Mouse (Mus musculus): Measurements from ENCODE around the gene Gm7544. TPM values are rescaled to one million over a fixed set of nuclear protein-coding genes. Genes with fewer than 3 reads are reported as not detected.
"Not testable (repeated sequence)": the region's sequence is repeated elsewhere in the genome, so short reads cannot be mapped to it uniquely, and the experiment has no call there.

The Gm7544 gene
- polyA plus RNA-seq (2011; ENCODE audit: insufficient read depth, insufficient read length, low replicate concordance, missing spikeins): not detected in 2 replicates

DNA sequence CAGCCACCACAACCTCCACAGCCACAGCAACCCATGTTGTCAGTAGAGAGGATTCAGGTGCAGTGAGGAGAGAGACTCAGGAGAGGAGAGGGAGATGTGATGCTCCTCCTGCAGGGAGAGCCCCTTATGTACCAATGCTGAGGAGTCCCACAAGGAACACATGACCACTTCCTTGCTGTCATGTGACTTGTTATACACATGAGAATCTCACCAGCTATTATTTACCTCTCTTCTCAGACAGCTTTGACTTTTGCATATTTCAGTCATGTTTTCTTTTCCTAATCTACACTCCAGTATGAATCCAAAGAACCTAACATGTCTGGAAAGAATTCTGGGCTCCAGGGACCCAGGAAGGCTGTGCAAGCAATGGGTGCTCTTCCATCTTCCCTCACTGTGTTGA, at the start of gene Gm7544:
Gm7544 (minus strand) TSS at position 101 of the 400 bp plus-strand sequence.
- not testable (repeated sequence) for H3K4me1 ChIP-seq (ENCODE audit: control insufficient read depth, insufficient read depth, low read length); H3K27ac ChIP-seq (ENCODE audit: control insufficient read depth, insufficient read depth, low read depth, low read length, poor library complexity); H3K4me3 ChIP-seq (replicated peaks; ENCODE audit: control insufficient read depth, low read depth, low read length)

DNA sequence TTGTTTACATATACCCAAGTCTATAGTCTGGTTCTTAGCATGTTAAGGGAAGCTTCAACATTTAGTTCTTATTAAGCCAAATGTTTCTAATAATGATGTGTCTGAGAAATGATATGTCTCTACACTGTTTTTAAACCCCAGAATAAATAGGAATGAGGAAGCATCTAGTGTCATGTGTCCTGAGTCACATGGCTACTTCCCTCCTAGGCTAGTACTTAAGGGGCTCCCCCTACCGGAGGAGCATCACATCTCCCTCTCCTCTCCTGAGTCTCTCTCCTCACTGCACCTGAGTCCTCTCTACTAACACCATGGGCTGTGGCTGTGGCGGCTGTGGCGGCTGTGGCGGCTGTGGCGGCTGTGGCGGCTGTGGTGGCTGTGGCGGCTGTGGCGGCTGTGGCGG, 44.5 kb upstream of the Gm7544 start, which contains the start of gene Gm47959:
Gm47959 (plus strand) TSS at position 243 of the 400 bp plus-strand sequence.
- not testable (repeated sequence) for H3K4me3 ChIP-seq (replicated peaks; ENCODE audit: control insufficient read depth, low read depth, low read length); H3K27ac ChIP-seq (ENCODE audit: control insufficient read depth, insufficient read depth, low read depth, low read length, poor library complexity); H3K4me1 ChIP-seq (ENCODE audit: control insufficient read depth, insufficient read depth, low read length)
- 94% methylated on average over 9 of the region's 9 CpGs for WGBS

DNA sequence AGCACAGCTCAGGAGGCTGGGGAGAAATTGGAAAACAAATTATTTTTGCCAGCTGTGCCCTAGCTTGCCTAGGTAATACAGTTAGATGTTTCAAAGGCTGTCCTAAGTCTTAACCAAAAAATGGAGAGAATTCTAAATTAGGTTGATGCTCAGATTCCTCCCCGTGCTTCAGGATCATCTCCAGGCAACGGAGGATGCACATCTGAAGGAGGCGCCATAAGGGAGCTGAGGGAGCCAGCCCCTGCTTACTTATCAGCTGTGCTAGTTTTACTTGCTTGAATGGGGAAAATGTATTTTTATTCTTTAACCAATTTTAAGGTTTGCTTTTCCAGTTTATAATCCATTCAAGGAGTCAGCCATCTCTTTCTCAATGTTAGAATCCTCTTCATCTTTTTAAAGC, 38.1 kb upstream of the Gm7544 start:
- H3K27ac ChIP-seq (ENCODE audit: control insufficient read depth, insufficient read depth, low read depth, low read length, poor library complexity): no peak overlapping the region
- H3K4me1 ChIP-seq (ENCODE audit: control insufficient read depth, insufficient read depth, low read length): no peaks in the 10 kb centered on the region
- TF ChIP-seq CTCF (IDR thresholded peaks at IDR 0.05; ENCODE audit: control insufficient read depth, insufficient read depth, low read length) (no peak), POLR2A (IDR thresholded peaks at IDR 0.05; ENCODE audit: borderline replicate concordance, control insufficient read depth, low read depth, low read length) (no peak)
- 77% methylated on average over 3 of the region's 3 CpGs for WGBS
- no peak overlapping the region for H3K4me3 ChIP-seq (replicated peaks; ENCODE audit: control insufficient read depth, low read depth, low read length)

DNA sequence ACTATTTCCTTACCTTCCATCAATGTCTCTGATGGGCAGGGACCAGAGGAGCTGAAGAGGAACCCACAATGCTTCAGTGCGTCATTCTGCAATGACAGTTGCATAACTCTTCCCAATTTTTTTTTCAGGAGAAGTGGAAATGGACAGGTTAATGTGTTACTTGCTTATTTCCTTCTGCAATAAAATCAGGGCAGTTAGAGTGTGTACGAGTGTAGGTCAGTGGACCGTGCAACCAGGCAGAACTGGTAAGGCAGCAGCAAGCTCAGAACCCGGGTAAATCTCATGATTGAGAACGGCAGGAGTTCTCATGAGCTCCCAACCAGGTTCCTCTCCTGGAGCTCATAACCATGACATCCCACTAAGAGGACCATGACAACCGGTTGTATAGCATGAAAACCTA, 36.3 kb upstream of the Gm7544 start:
- 75% methylated on average over 6 of the region's 6 CpGs for WGBS
- Histone ChIP-seq H3K4me3 (replicated peaks; ENCODE audit: control insufficient read depth, low read depth, low read length) (no peak overlapping the region), H3K4me1 (ENCODE audit: control insufficient read depth, insufficient read depth, low read length) (no peaks in the 10 kb centered on the region), H3K27ac (ENCODE audit: control insufficient read depth, insufficient read depth, low read depth, low read length, poor library complexity) (no peak overlapping the region)
- TF ChIP-seq CTCF (IDR thresholded peaks at IDR 0.05; ENCODE audit: control insufficient read depth, insufficient read depth, low read length): no peak
- TF ChIP-seq POLR2A (IDR thresholded peaks at IDR 0.05; ENCODE audit: borderline replicate concordance, control insufficient read depth, low read depth, low read length): no peak

DNA sequence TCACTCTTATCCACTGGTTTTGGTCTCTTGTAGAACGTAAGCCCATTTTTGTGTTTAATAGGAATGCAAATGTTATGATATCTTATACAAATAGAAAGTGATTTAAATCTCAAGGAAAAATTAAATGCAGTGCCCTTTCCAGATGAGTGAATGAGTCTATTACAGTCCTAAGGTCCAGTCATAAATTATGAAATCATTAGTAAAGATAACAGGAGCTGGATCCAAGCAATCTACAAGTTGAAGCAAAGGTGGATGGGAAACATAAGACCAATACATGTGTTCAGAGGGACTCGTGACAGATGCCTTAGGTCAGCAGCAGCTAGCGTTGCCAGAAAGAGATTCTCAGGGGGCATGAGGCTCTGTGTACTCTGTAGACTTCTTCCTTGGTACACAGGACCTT, 35.8 kb upstream of the Gm7544 start:
- 73% methylated on average over 3 of the region's 3 CpGs for WGBS
- no peaks in the 10 kb centered on the region for H3K4me1 ChIP-seq (ENCODE audit: control insufficient read depth, insufficient read depth, low read length)

DNA sequence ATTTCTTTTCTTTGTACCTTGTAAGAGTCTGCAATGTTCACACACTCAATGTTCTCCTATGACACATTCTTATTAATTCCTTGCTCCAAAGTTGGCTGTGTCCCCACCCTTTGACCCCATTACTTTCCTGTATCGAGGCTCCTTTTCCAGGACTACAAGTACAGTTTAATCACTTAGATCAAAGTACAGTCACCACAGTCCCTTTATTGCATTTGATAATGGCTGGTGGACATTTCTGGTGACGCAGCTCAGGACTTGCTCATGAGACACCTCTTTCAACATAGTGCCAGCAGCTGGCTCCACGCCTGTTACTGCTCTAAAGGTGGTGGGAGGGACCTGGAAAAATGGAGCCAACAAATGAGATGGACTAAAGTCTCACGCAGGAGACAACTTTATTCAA, 35.2 kb upstream of the Gm7544 start:
- no peak overlapping the region for H3K4me3 ChIP-seq (replicated peaks; ENCODE audit: control insufficient read depth, low read depth, low read length)
- H3K4me1 ChIP-seq (ENCODE audit: control insufficient read depth, insufficient read depth, low read length): no peaks in the 10 kb centered on the region
- TF ChIP-seq POLR2A (IDR thresholded peaks at IDR 0.05; ENCODE audit: borderline replicate concordance, control insufficient read depth, low read depth, low read length): no peak
- TF ChIP-seq CTCF (IDR thresholded peaks at IDR 0.05; ENCODE audit: control insufficient read depth, insufficient read depth, low read length): no peak
- no peak overlapping the region for H3K27ac ChIP-seq (ENCODE audit: control insufficient read depth, insufficient read depth, low read depth, low read length, poor library complexity)
- WGBS: 71% methylated on average over 4 of the region's 4 CpGs

More for the DNA sequence above, 35.8 kb upstream of the Gm7544 start:
- TF ChIP-seq POLR2A (IDR thresholded peaks at IDR 0.05; ENCODE audit: borderline replicate concordance, control insufficient read depth, low read depth, low read length): no peak
- no peak for TF ChIP-seq CTCF (IDR thresholded peaks at IDR 0.05; ENCODE audit: control insufficient read depth, insufficient read depth, low read length)
- Histone ChIP-seq H3K27ac (ENCODE audit: control insufficient read depth, insufficient read depth, low read depth, low read length, poor library complexity) (no peak overlapping the region), H3K4me3 (replicated peaks; ENCODE audit: control insufficient read depth, low read depth, low read length) (no peak overlapping the region)

DNA sequence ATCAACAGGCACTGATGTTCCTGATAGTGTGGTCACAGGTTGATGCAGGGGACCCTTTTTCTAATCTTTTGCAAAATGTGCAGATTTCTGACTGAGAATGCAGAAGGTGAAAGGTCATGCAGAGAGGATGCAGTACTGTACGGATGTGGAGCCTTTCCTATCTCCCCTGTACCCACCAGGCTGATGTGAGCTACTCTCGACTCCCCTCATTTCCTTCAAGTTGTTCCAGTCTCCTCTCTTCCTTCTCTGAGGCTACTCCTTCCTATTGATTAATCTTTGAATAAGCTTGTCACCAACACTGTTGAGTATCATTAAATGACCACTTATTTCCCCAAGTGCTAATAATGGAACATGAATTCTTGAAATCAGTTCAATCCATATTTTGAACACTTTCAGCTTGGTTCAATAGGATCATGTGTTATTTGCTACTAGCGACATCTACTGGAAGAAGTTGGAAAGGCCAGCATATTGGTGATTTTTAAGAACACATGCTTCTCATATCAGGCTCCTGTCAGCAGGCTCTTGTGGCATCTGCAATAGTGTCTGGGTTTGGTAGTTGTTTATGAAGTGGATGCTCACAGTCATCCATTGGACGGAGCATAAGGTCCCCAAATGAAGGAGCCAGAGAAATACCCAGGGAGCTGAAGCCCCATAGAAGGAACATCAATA, 31.9 kb upstream of the Gm7544 start:
- no peak overlapping the region for H3K4me3 ChIP-seq (replicated peaks; ENCODE audit: control insufficient read depth, low read depth, low read length)
- H3K4me1 ChIP-seq (ENCODE audit: control insufficient read depth, insufficient read depth, low read length): no peaks in the 10 kb centered on the region
- TF ChIP-seq CTCF (IDR thresholded peaks at IDR 0.05; ENCODE audit: control insufficient read depth, insufficient read depth, low read length): no peak
- no peak for TF ChIP-seq POLR2A (IDR thresholded peaks at IDR 0.05; ENCODE audit: borderline replicate concordance, control insufficient read depth, low read depth, low read length)
- no peak overlapping the region for H3K27ac ChIP-seq (ENCODE audit: control insufficient read depth, insufficient read depth, low read depth, low read length, poor library complexity)
- 29% methylated on average over 4 of the region's 4 CpGs for WGBS

DNA sequence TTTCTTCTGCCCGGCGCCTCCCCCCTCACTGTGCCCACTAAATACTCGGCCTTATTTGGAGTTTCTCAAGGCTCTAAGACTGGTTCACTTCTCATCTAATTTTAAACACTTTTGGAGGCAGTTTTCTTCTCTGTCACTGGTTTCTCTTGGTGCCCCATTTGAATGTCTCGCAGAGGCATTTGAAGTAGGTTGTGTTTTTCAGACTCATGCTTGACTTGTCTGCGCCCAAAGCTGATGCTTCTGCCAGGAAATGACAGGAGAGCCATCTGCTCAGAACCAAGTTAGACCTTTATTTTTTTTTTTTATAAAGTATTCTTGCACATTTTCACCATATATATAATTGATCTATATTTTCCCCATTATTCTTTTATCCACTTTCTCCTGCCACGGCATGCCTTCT, 30.9 kb upstream of the Gm7544 start:
- no peaks in the 10 kb centered on the region for H3K4me1 ChIP-seq (ENCODE audit: control insufficient read depth, insufficient read depth, low read length)
- WGBS: 81% methylated on average over 6 of the region's 6 CpGs
- TF ChIP-seq POLR2A (IDR thresholded peaks at IDR 0.05; ENCODE audit: borderline replicate concordance, control insufficient read depth, low read depth, low read length) (no peak), CTCF (IDR thresholded peaks at IDR 0.05; ENCODE audit: control insufficient read depth, insufficient read depth, low read length) (no peak)
- no peak overlapping the region for H3K27ac ChIP-seq (ENCODE audit: control insufficient read depth, insufficient read depth, low read depth, low read length, poor library complexity)
- no peak overlapping the region for H3K4me3 ChIP-seq (replicated peaks; ENCODE audit: control insufficient read depth, low read depth, low read length)

DNA sequence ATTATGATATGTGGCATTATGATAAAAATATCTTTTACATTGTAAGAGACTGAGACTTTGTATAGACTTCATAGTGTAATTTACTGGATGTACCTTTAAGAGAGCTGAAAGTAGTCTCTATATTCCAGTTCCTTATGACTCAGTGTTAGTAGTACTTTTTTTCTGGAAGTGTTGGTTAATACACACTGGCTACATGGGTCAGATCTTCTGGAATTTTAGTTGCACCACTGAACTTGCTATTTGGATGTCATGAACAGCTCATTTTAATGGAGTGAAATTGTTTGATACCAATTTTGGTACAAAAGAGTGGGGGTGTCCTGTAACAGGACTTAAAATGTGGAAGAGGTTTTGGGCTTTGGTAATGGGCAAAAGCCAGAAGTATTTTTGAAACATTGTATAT, 22.0 kb upstream of the Gm7544 start:
- Histone ChIP-seq H3K4me3 (replicated peaks; ENCODE audit: control insufficient read depth, low read depth, low read length) (no peak overlapping the region), H3K27ac (ENCODE audit: control insufficient read depth, insufficient read depth, low read depth, low read length, poor library complexity) (no peak overlapping the region), H3K4me1 (ENCODE audit: control insufficient read depth, insufficient read depth, low read length) (no peaks in the 10 kb centered on the region)
- TF ChIP-seq POLR2A (IDR thresholded peaks at IDR 0.05; ENCODE audit: borderline replicate concordance, control insufficient read depth, low read depth, low read length): no peak
- no peak for TF ChIP-seq CTCF (IDR thresholded peaks at IDR 0.05; ENCODE audit: control insufficient read depth, insufficient read depth, low read length)

Data from bone marrow, adult 2 months (tissue).